Mouse (Mus musculus) heart, postnatal 0 days (tissue): ENCODE results near the gene Numb. TPM values are rescaled to one million over a fixed set of nuclear protein-coding genes. Genes with fewer than 3 reads are reported as not detected.

Source experiments
- ATAC-seq: fragments of 200-750 bp; cut with Nextera tagmentation; 2 replicates; pipeline ENCODE4 v1.8.0; 2017; ENCODE audit warnings: low read depth, moderate number of reproducible peaks, moderate library complexity; ENCODE audit not compliant: insufficient read depth
- DNase-seq: peaks from one replicate; pipeline ENCODE4 v3.0.0-alpha.2; 2016; ENCODE audit warnings: low spot score
- H3K27ac ChIP-seq: fragments of 300-500 bp; sonication (generic); 2 replicates; pipeline ENCODE4 v1.5.1; 2014; ENCODE audit warnings: low read depth, mild to moderate bottlenecking
- H3K27me3 ChIP-seq: fragments of 300-500 bp; sonication (generic); 2 replicates; pipeline ENCODE4 v1.6.1; 2014; ENCODE audit warnings: low read length, mixed read lengths; ENCODE audit not compliant: control insufficient read depth, insufficient read depth
- H3K36me3 ChIP-seq: fragments of 300-500 bp; sonication (generic); replicated peaks from 2 replicates; pipeline ENCODE4 v1.6.1; 2014; ENCODE audit warnings: low read length, mixed read lengths; ENCODE audit not compliant: control insufficient read depth, insufficient read depth
- H3K4me1 ChIP-seq: fragments of 300-500 bp; sonication (generic); 2 replicates; pipeline ENCODE4 v1.6.1; 2014; ENCODE audit warnings: antibody characterized with exemption; ENCODE audit not compliant: control insufficient read depth, insufficient read depth
- H3K4me2 ChIP-seq: fragments of 300-500 bp; sonication (generic); 2 replicates; pipeline ENCODE4 v1.6.1; 2014; ENCODE audit warnings: low read depth, mild to moderate bottlenecking, low read length, moderate library complexity
- H3K4me3 ChIP-seq: fragments of 300-500 bp; sonication (generic); 2 replicates; pipeline ENCODE4 v1.5.1; 2014; ENCODE audit warnings: low read depth, low read length
- H3K9ac ChIP-seq: fragments of 300-500 bp; sonication (generic); replicated peaks from 2 replicates; pipeline ENCODE4 v1.6.1; 2014; ENCODE audit warnings: low read depth, low read length, mixed read lengths
- H3K9me3 ChIP-seq: fragments of 300-500 bp; sonication (generic); replicated peaks from 2 replicates; pipeline ENCODE4 v1.6.1; 2016; ENCODE audit warnings: low read length; ENCODE audit not compliant: control insufficient read depth
- CTCF ChIP-seq: IDR thresholded peaks from 2 replicates; pipeline ENCODE4 v1.5.1; 2016; ENCODE audit warnings: antibody characterized with exemption, control low read depth, low read depth
- EP300 ChIP-seq: IDR thresholded peaks from 2 replicates; pipeline ENCODE4 v1.6.1; 2016; ENCODE audit warnings: antibody characterized with exemption, low read depth
- WGBS: fragments of 180-500 bp; shearing (Covaris S2); extraction: QIAGEN DNeasy Blood & Tissue Kit; methylation state at CpG from one replicate; pipeline ENCODE4 v1.1.7; 2014; 5-methylcytosine and 5-hydroxymethylcytosine counted together
- polyA plus RNA-seq: library from polyadenylated mRNA; unstranded; fragments of >200 nt; fragmentation: Nextera tagmentation; extraction: Ambion mirVana; gene quantifications from 2 replicates; pipeline ENCODE4 v1.2.1, GENCODE M21; 2015
- total RNA-seq: library from RNA; depleted of rRNA; stranded (reverse); fragments of >200 nt; gene quantifications from 2 replicates; pipeline ENCODE4 v1.2.3, GENCODE M21; 2014; ENCODE audit warnings: low replicate concordance

The Numb gene
- total and polyA plus RNA-seq, 2 experiments from 2014 or later = 19.0 to 42.1 TPM

- 72% methylated on average over 9 of the region's 9 CpGs for WGBS
- ATAC-seq (no peak), DNase-seq (no peak)
- H3K36me3 ChIP-seq = peaks cover 79% of the 10 kb centered on the region
- no peaks in the 10 kb centered on the region for H3K4me1 ChIP-seq
- TF ChIP-seq CTCF (0 out of 2 replicates have a peak, but pooled peaks have one; percentile 10), EP300 (no peak)
- no peak overlapping the region for H3K9ac ChIP-seq
- H3K4me2 ChIP-seq = no peak overlapping the region
- H3K27me3 ChIP-seq = no peaks in the 10 kb centered on the region
- no peak overlapping the region for H3K27ac ChIP-seq
- H3K9me3 ChIP-seq = peaks cover 7% of the 10 kb centered on the region
- H3K4me3 ChIP-seq = no peak overlapping the region
Observed at GRCm38 (mm10) chr12:83800943-83801342, 120.8 kb downstream of the Numb start.

- Histone ChIP-seq H3K4me2 (no peak overlapping the region), H3K9me3 (no peaks in the 10 kb centered on the region), H3K9ac (no peak overlapping the region), H3K27me3 (no peaks in the 10 kb centered on the region), H3K36me3 (peaks cover 75% of the 10 kb centered on the region), H3K4me3 (no peak overlapping the region), H3K27ac (no peak overlapping the region), H3K4me1 (no peaks in the 10 kb centered on the region)
- no peak for ATAC-seq
- 86% methylated on average over 5 of the region's 5 CpGs for WGBS
- DNase-seq = no peak
- TF ChIP-seq CTCF = no peak
- no peak for TF ChIP-seq EP300
Observed at GRCm38 (mm10) chr12:83798313-83798712, 123.4 kb downstream of the Numb start.

GRCm38 (mm10) chr12:83795586-83795985, 126.1 kb downstream of the Numb start:
- DNase-seq (no peak), ATAC-seq (no peak)
- 90% methylated on average over 7 of the region's 7 CpGs for WGBS
- Histone ChIP-seq H3K36me3 (peaks cover 73% of the 10 kb centered on the region), H3K4me3 (no peak overlapping the region), H3K27ac (no peak overlapping the region), H3K4me1 (no peaks in the 10 kb centered on the region), H3K9ac (no peak overlapping the region), H3K4me2 (no peak overlapping the region), H3K27me3 (no peaks in the 10 kb centered on the region), H3K9me3 (no peaks in the 10 kb centered on the region)
- TF ChIP-seq CTCF = no peak
- no peak for TF ChIP-seq EP300

GRCm38 (mm10) chr12:83795051-83795450, 126.7 kb downstream of the Numb start:
- Histone ChIP-seq H3K9ac (no peak overlapping the region), H3K4me1 (no peaks in the 10 kb centered on the region), H3K36me3 (peaks cover 68% of the 10 kb centered on the region), H3K27me3 (no peaks in the 10 kb centered on the region), H3K4me3 (no peak overlapping the region), H3K9me3 (no peaks in the 10 kb centered on the region), H3K27ac (no peak overlapping the region), H3K4me2 (no peak overlapping the region)
- DNase-seq = no peak
- TF ChIP-seq EP300 = no peak
- TF ChIP-seq CTCF = no peak
- ATAC-seq = no peak
- 55% methylated on average over 2 of the region's 2 CpGs for WGBS

- no peak for DNase-seq
- peaks cover 48% of the 10 kb centered on the region for H3K36me3 ChIP-seq
- 72% methylated on average over 10 of the region's 10 CpGs for WGBS
Observed at GRCm38 (mm10) chr12:83792706-83793410, 128.9 kb downstream of the Numb start.

GRCm38 (mm10) chr12:83791737-83792136, 130.0 kb downstream of the Numb start:
- Histone ChIP-seq H3K27ac (no peak overlapping the region), H3K4me2 (no peak overlapping the region), H3K4me3 (no peak overlapping the region), H3K4me1 (no peaks in the 10 kb centered on the region), H3K9ac (no peak overlapping the region), H3K36me3 (peaks cover 42% of the 10 kb centered on the region), H3K27me3 (no peaks in the 10 kb centered on the region), H3K9me3 (no peaks in the 10 kb centered on the region)
- ATAC-seq = no peak
- no peak for TF ChIP-seq CTCF
- no peak for TF ChIP-seq EP300
- 70% methylated on average over 10 of the region's 10 CpGs for WGBS
- DNase-seq = no peak

More at GRCm38 (mm10) chr12:83792706-83793410, 128.9 kb downstream of the Numb start:
- TF ChIP-seq EP300 = no peak
- TF ChIP-seq CTCF = no peak
- no peak overlapping the region for H3K4me3 ChIP-seq
- H3K27me3 ChIP-seq = no peaks in the 10 kb centered on the region
- no peaks in the 10 kb centered on the region for H3K9me3 ChIP-seq
- no peak overlapping the region for H3K27ac ChIP-seq
- ATAC-seq = no peak
- no peaks in the 10 kb centered on the region for H3K4me1 ChIP-seq
- no peak overlapping the region for H3K4me2 ChIP-seq
- no peak overlapping the region for H3K9ac ChIP-seq
